Mouse (Mus musculus): ENCODE data around the gene Scube1. TPM values are rescaled to one million over a fixed set of nuclear protein-coding genes. Genes with fewer than 3 reads are reported as not detected.

Gene Scube1
- total and polyA plus RNA-seq, 3 experiments, result not detected

DNA sequence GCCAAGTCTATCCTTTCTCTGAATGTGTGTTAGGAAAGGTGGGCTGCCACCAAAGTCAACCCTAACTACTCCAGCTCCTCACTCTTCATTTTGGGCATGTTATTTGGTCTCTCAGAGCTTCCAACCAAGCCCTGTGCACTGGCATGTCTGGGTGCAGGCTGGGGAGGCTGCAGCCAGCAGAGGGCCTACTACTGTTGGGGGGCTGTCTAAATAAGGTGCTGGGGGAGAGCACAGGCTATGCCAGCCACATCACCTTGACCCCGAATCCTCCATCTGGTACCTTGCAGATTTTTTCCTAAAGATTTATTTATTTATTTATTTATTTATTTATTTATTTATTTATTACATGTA lies 121.8 kb downstream of the Scube1 start:
- Histone ChIP-seq H3K27me3 (ENCODE audit: control insufficient read depth in 1 of 2, insufficient read depth in 2 of 2, low read length in 2 of 2) (no peaks in the 10 kb centered on the region), H3K36me3 (ENCODE audit: control insufficient read depth in 1 of 2, insufficient read depth in 2 of 2, low read length in 2 of 2) (peaks cover 0 to 7% of the 10 kb centered on the region in 2 experiments; a peak in 2 of 4 replicates), H3K27ac (ENCODE audit: control insufficient read depth, low read depth, low read length) (no peak overlapping the region), H3K9ac (ENCODE audit: control insufficient read depth, low read depth, low read length, poor library complexity, severe bottlenecking) (no peak overlapping the region), H3K9me3 (replicated peaks; ENCODE audit: insufficient read depth, low read length) (no peaks in the 10 kb centered on the region), H3K79me2 (ENCODE audit: control insufficient read depth, insufficient read depth, low read length, poor library complexity) (no peaks in the 10 kb centered on the region), H3K4me3 (ENCODE audit: control insufficient read depth in 1 of 2, insufficient read depth in 1 of 2, low read depth in 2 of 2, low read length in 2 of 2) (no peak overlapping the region), H3K4me1 (ENCODE audit: control insufficient read depth in 1 of 2, insufficient read depth in 2 of 2, low read length in 2 of 2) (peaks cover 9 to 17% of the 10 kb centered on the region in 2 experiments)
- TF ChIP-seq RCOR1 (IDR thresholded peaks at IDR 0.05; ENCODE audit: low read depth, low read length) (no peak), CTCF (IDR thresholded peaks at IDR 0.05 in 2 of 3, conservative IDR thresholded peaks at IDR 0.05 in 1 of 3; ENCODE audit: control insufficient read depth in 1 of 3, insufficient read depth in 1 of 3, low read depth in 2 of 3, low read length in 3 of 3, poor library complexity in 1 of 3, severe bottlenecking in 1 of 3) (peak in 2 of 3 experiments; percentile 9 to 28; a peak in 3 of 6 replicates)
- no peak for DNase-seq (ENCODE audit: low read depth, low spot score)

GRCm38 (mm10) chr15:83602372-83603045 lies 122.3 kb downstream of the Scube1 start:
- peak; percentile 31 for DNase-seq (ENCODE audit: low read depth, low spot score)
- Histone ChIP-seq H3K4me3 (ENCODE audit: control insufficient read depth in 1 of 2, insufficient read depth in 1 of 2, low read depth in 2 of 2, low read length in 2 of 2) (no peak overlapping the region), H3K9ac (ENCODE audit: control insufficient read depth, low read depth, low read length, poor library complexity, severe bottlenecking) (no peak overlapping the region), H3K79me2 (ENCODE audit: control insufficient read depth, insufficient read depth, low read length, poor library complexity) (no peaks in the 10 kb centered on the region), H3K36me3 (ENCODE audit: control insufficient read depth in 1 of 2, insufficient read depth in 2 of 2, low read length in 2 of 2) (peaks cover 0 to 7% of the 10 kb centered on the region in 2 experiments; a peak in 2 of 4 replicates), H3K9me3 (replicated peaks; ENCODE audit: insufficient read depth, low read length) (no peaks in the 10 kb centered on the region), H3K27me3 (ENCODE audit: control insufficient read depth in 1 of 2, insufficient read depth in 2 of 2, low read length in 2 of 2) (no peaks in the 10 kb centered on the region), H3K27ac (ENCODE audit: control insufficient read depth, low read depth, low read length) (no peak overlapping the region), H3K4me1 (ENCODE audit: control insufficient read depth in 1 of 2, insufficient read depth in 2 of 2, low read length in 2 of 2) (peaks cover 9 to 17% of the 10 kb centered on the region in 2 experiments)
- no peak for TF ChIP-seq POLR2A (IDR thresholded peaks at IDR 0.05; ENCODE audit: control insufficient read depth in 1 of 2, insufficient read depth in 1 of 2, low read depth in 1 of 2, low read length in 2 of 2, poor library complexity in 1 of 2)
- 0 out of 2 replicates have a peak, but pooled peaks have one; percentile 40 for TF ChIP-seq MXI1 (IDR thresholded peaks at IDR 0.05; ENCODE audit: low read depth, low read length)
- TF ChIP-seq RAD21 (IDR thresholded peaks at IDR 0.05; ENCODE audit: low read depth, low read length), result no peak
- TF ChIP-seq GABPA (IDR thresholded peaks at IDR 0.05; ENCODE audit: low read depth, low read length), result no peak
- TF ChIP-seq NELFE (IDR thresholded peaks at IDR 0.05; ENCODE audit: low read depth, low read length), result no peak
- TF ChIP-seq ZMIZ1 (IDR thresholded peaks at IDR 0.05; ENCODE audit: low read depth, low read length), result no peak
- TF ChIP-seq ZC3H11A (IDR thresholded peaks at IDR 0.05; ENCODE audit: low read depth, low read length), result no peak
- no peak for TF ChIP-seq RCOR1 (IDR thresholded peaks at IDR 0.05; ENCODE audit: low read depth, low read length)
- no peak for TF ChIP-seq MEF2A (IDR thresholded peaks at IDR 0.05; ENCODE audit: extremely low read depth, insufficient replicate concordance, low read depth, low read length, poor library complexity, severe bottlenecking)
- TF ChIP-seq CTCF (IDR thresholded peaks at IDR 0.05 in 2 of 3, conservative IDR thresholded peaks at IDR 0.05 in 1 of 3; ENCODE audit: control insufficient read depth in 1 of 3, insufficient read depth in 1 of 3, low read depth in 2 of 3, low read length in 3 of 3, poor library complexity in 1 of 3, severe bottlenecking in 1 of 3), result no peak
- TF ChIP-seq E2F4 (IDR thresholded peaks at IDR 0.05; ENCODE audit: borderline replicate concordance, low read depth, low read length), result no peak
- TF ChIP-seq ETS1 (IDR thresholded peaks at IDR 0.05; ENCODE audit: low read depth, low read length), result peak; percentile 63

DNA sequence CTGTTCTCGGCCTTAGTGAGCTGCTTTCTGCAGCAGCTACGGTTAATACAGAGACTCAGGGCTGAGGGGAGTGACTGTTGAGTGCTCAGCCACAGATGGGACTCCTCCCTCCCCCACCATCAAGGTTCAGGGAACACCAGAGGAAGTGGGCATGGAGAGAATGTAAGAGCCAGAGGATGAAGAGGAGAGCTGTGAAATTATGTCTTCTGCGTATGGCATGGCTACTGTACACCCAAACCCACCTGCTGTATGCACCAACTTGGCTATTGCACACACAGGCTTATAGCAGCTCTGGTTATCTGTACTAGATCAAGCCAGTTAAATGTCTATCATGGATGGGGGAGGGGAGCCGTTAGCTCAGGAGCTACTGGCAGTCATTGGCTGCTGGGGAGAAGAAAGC lies 123.6 kb downstream of the Scube1 start:
- Histone ChIP-seq H3K4me3 (ENCODE audit: control insufficient read depth in 1 of 2, insufficient read depth in 1 of 2, low read depth in 2 of 2, low read length in 2 of 2) (no peak overlapping the region), H3K79me2 (ENCODE audit: control insufficient read depth, insufficient read depth, low read length, poor library complexity) (no peaks in the 10 kb centered on the region), H3K4me1 (ENCODE audit: control insufficient read depth in 1 of 2, insufficient read depth in 2 of 2, low read length in 2 of 2) (peaks cover 9 to 17% of the 10 kb centered on the region in 2 experiments), H3K27me3 (ENCODE audit: control insufficient read depth in 1 of 2, insufficient read depth in 2 of 2, low read length in 2 of 2) (no peaks in the 10 kb centered on the region), H3K27ac (ENCODE audit: control insufficient read depth, low read depth, low read length) (0 out of 2 replicates have a peak overlapping the region, but pooled peaks have one; percentile 33), H3K9me3 (replicated peaks; ENCODE audit: insufficient read depth, low read length) (no peaks in the 10 kb centered on the region), H3K36me3 (ENCODE audit: control insufficient read depth in 1 of 2, insufficient read depth in 2 of 2, low read length in 2 of 2) (peaks cover 0 to 7% of the 10 kb centered on the region in 2 experiments; a peak in 2 of 4 replicates), H3K9ac (ENCODE audit: control insufficient read depth, low read depth, low read length, poor library complexity, severe bottlenecking) (no peak overlapping the region)
- DNase-seq (ENCODE audit: low read depth, low spot score), result peak; percentile 44
- TF ChIP-seq TBP (IDR thresholded peaks at IDR 0.05; ENCODE audit: low read depth, low read length) (peak; percentile 34; the same call in 1 of the 2 replicates), ELF1 (IDR thresholded peaks at IDR 0.05; ENCODE audit: low read depth, low read length) (no peak), CHD2 (IDR thresholded peaks at IDR 0.05; ENCODE audit: low read length) (peak; percentile 47; the same call in 1 of the 2 replicates), MYB (IDR thresholded peaks at IDR 0.05; ENCODE audit: low read depth, low read length) (peak; percentile 85), ETS1 (IDR thresholded peaks at IDR 0.05; ENCODE audit: low read depth, low read length) (peak; percentile 61), EP300 (IDR thresholded peaks at IDR 0.05; ENCODE audit: low read depth in 1 of 2, low read length in 2 of 2) (peak; percentile 56 to 73), TCF12 (IDR thresholded peaks at IDR 0.05; ENCODE audit: low read depth, low read length) (peak; percentile 61), POLR2AphosphoS2 (IDR thresholded peaks at IDR 0.05; ENCODE audit: low read length) (no peak), SIN3A (IDR thresholded peaks at IDR 0.05; ENCODE audit: low read length) (peak; percentile 41; the same call in 1 of the 2 replicates)
